Mouse (Mus musculus) MEL (cell line): Measurements from ENCODE around the gene Chka.

Experiments
- CHD1 ChIP-seq: IDR thresholded peaks from 2 replicates; pipeline ENCODE4 v1.6.1; 2012; ENCODE audit warnings: low read depth, mild to moderate bottlenecking, inconsistent platforms, low read length, improper control_type of control experiment
- CTCF ChIP-seq, 3 experiments: IDR thresholded peaks in 2 of 3; conservative IDR thresholded peaks in 1 of 3; 2 replicates each; pipeline ENCODE4 v1.5.1; 2011 to 2012; ENCODE audit warnings: low read length in 3 of 3, low read depth in 2 of 3, mild to moderate bottlenecking in 2 of 3, improper control_type of control experiment in 1 of 3, inconsistent platforms in 1 of 3, mixed read lengths in 1 of 3, moderate library complexity in 1 of 3; ENCODE audit not compliant: control insufficient read depth in 1 of 3, insufficient read depth in 1 of 3, poor library complexity in 1 of 3, severe bottlenecking in 1 of 3
- E2F4 ChIP-seq: IDR thresholded peaks from 2 replicates; pipeline ENCODE4 v1.6.1; 2011; ENCODE audit warnings: low read depth, low read length, improper control_type of control experiment, borderline replicate concordance
- EP300 ChIP-seq, 2 experiments: IDR thresholded peaks; 2 replicates each; pipeline ENCODE4 v1.6.1; 2011; ENCODE audit warnings: improper control_type of control experiment in 2 of 2, low read length in 2 of 2, low read depth in 1 of 2, mild to moderate bottlenecking in 1 of 2
- HCFC1 ChIP-seq: IDR thresholded peaks from 2 replicates; pipeline ENCODE4 v1.6.1; 2012; ENCODE audit warnings: low read depth, mild to moderate bottlenecking, inconsistent platforms, low read length, improper control_type of control experiment, moderate library complexity
- POLR2A ChIP-seq, 2 experiments: IDR thresholded peaks; 2 replicates each; pipeline ENCODE4 v1.6.1; 2011 to 2012; ENCODE audit warnings: low read length in 2 of 2, mild to moderate bottlenecking in 2 of 2, control low read depth in 1 of 2, improper control_type of control experiment in 1 of 2, low read depth in 1 of 2, moderate library complexity in 1 of 2; ENCODE audit not compliant: control insufficient read depth in 1 of 2, insufficient read depth in 1 of 2, poor library complexity in 1 of 2
- RCOR1 ChIP-seq: IDR thresholded peaks from 2 replicates; pipeline ENCODE4 v1.6.1; 2012; ENCODE audit warnings: low read depth, mild to moderate bottlenecking, inconsistent platforms, low read length, improper control_type of control experiment
- TCF12 ChIP-seq: IDR thresholded peaks from 2 replicates; pipeline ENCODE4 v1.6.1; 2014; ENCODE audit warnings: low read depth, mild to moderate bottlenecking, inconsistent platforms, low read length, improper control_type of control experiment, moderate library complexity
- USF2 ChIP-seq, 2 experiments: IDR thresholded peaks; 2 replicates each; pipeline ENCODE4 v1.6.1; 2011 to 2012; ENCODE audit warnings: improper control_type of control experiment in 2 of 2, low read length in 2 of 2, borderline replicate concordance in 1 of 2, inconsistent platforms in 1 of 2, low read depth in 1 of 2, mild to moderate bottlenecking in 1 of 2; ENCODE audit not compliant: insufficient read depth in 1 of 2
- ZC3H11A ChIP-seq: IDR thresholded peaks from 2 replicates; pipeline ENCODE4 v1.6.1; 2012; ENCODE audit warnings: low read depth, mild to moderate bottlenecking, inconsistent platforms, low read length, improper control_type of control experiment

GRCm38 (mm10) chr19:3926685-3927084 lies 75.1 kb downstream of the Chka start:
- TF ChIP-seq E2F4 (no peak), CTCF (IDR thresholded peaks at IDR 0.05 in 2 of 3, conservative IDR thresholded peaks at IDR 0.05 in 1 of 3; ENCODE audit: control insufficient read depth in 1 of 3, insufficient read depth in 1 of 3, low read depth in 2 of 3, low read length in 3 of 3, poor library complexity in 1 of 3, severe bottlenecking in 1 of 3) (no peak), ZC3H11A (no peak), RCOR1 (no peak), POLR2A (IDR thresholded peaks at IDR 0.05; ENCODE audit: control insufficient read depth in 1 of 2, insufficient read depth in 1 of 2, low read depth in 1 of 2, low read length in 2 of 2, poor library complexity in 1 of 2) (no peak), CHD1 (no peak), EP300 (IDR thresholded peaks at IDR 0.05; ENCODE audit: low read depth in 1 of 2, low read length in 2 of 2) (no peak), USF2 (IDR thresholded peaks at IDR 0.05; ENCODE audit: borderline replicate concordance in 1 of 2, insufficient read depth in 1 of 2, low read depth in 1 of 2, low read length in 2 of 2) (no peak), TCF12 (no peak), HCFC1 (no peak)
